ENCODE assay signal across 19 mouse cellular contexts in genomic region chr16:90475701-90476229, GRCm38 (mm10).
DNase-seq lines count a peak whose midpoint lies in the region; ATAC-seq and TF ChIP-seq lines count a peak whose summit lies in the region.
"Had no signal": no experiment of that assay in that cellular context is flagged by ENCODE, and none has a peak within 500 bp of the region (broad histone marks: within the 10 kb centered on the region; RNA-seq: fewer than 3 reads in every experiment).

No protein-coding gene starts in this region.

- no peak for TF ChIP-seq POLR2A in CH12.LX (IDR thresholded peaks at IDR 0.05; ENCODE audit: low read depth, low read length)
- TF ChIP-seq POLR2A in thymus, adult 2 months (IDR thresholded peaks at IDR 0.05; ENCODE audit: control insufficient read depth, extremely low read depth, insufficient read depth, low read length, poor library complexity) = no peak

- TF ChIP-seq EP300 in CH12.LX (IDR thresholded peaks at IDR 0.05; ENCODE audit: low read length) = no peak

- TF ChIP-seq CTCF in CH12.LX (conservative IDR thresholded peaks at IDR 0.05 in 1 of 2, IDR thresholded peaks at IDR 0.05 in 1 of 2; ENCODE audit: low read depth in 2 of 2, low read length in 2 of 2) = no peak
- TF ChIP-seq CTCF in thymus, adult 2 months (IDR thresholded peaks at IDR 0.05; ENCODE audit: borderline replicate concordance, control insufficient read depth, extremely low read depth, insufficient read depth, low read length, poor library complexity) = no peak

- H3K4me3 ChIP-seq in CH12.LX (replicated peaks in 1 of 3; ENCODE audit: low read depth in 2 of 3, low read length in 2 of 3, poor library complexity in 1 of 3) = no peak overlapping the region
- no peak overlapping the region for H3K4me3 ChIP-seq in embryonic facial prominence, embryonic 14.5 days (ENCODE audit: low read depth, low read length)
- H3K4me3 ChIP-seq in thymus, adult 2 months (ENCODE audit: control insufficient read depth, insufficient read depth, low read length) = no peak overlapping the region
- H3K4me3 ChIP-seq in forebrain, embryonic 10.5 days = no peak overlapping the region
- no peak overlapping the region for H3K4me3 ChIP-seq in midbrain, embryonic 15.5 days
- H3K4me3 ChIP-seq: embryonic facial prominence, embryonic 15.5 days; left cerebral cortex, adult 2 months; midbrain, embryonic 12.5 days; neural tube, embryonic 12.5 days had no signal

- no peak overlapping the region for H3K27ac ChIP-seq in CH12.LX (ENCODE audit: insufficient read depth, low read depth)
- H3K27ac ChIP-seq in embryonic facial prominence, embryonic 14.5 days (replicated peaks; ENCODE audit: low read depth, low read length) = no peak overlapping the region
- peak overlapping the region; percentile 58; the same call in 1 of the 2 replicates for H3K27ac ChIP-seq in thymus, adult 2 months (ENCODE audit: control insufficient read depth, insufficient read depth, low read length)
- no peak overlapping the region for H3K27ac ChIP-seq in forebrain, embryonic 10.5 days
- no peak overlapping the region for H3K27ac ChIP-seq in midbrain, embryonic 15.5 days
- H3K27ac ChIP-seq: embryonic facial prominence, embryonic 15.5 days; hindbrain, postnatal 0 days; left cerebral cortex, adult 2 months; midbrain, embryonic 12.5 days; neural tube, embryonic 12.5 days had no signal

- 83% methylated on average over 16 of the region's 16 CpGs for WGBS in embryonic facial prominence, embryonic 14.5 days
- WGBS in thymus, adult 2 months = 41% methylated on average over 16 of the region's 16 CpGs
- WGBS in forebrain, embryonic 10.5 days = 89% methylated on average over 16 of the region's 16 CpGs
- WGBS in midbrain, embryonic 15.5 days = 90% methylated on average over 16 of the region's 16 CpGs

- no peaks in the 10 kb centered on the region for H3K4me1 ChIP-seq in CH12.LX (ENCODE audit: control insufficient read depth in 1 of 2, insufficient read depth in 2 of 2)
- no peaks in the 10 kb centered on the region for H3K4me1 ChIP-seq in embryonic facial prominence, embryonic 14.5 days (ENCODE audit: control insufficient read depth, insufficient read depth, low read length)
- peaks cover 8% of the 10 kb centered on the region for H3K4me1 ChIP-seq in thymus, adult 2 months (replicated peaks; ENCODE audit: control insufficient read depth, insufficient read depth, low read length)
- H3K4me1 ChIP-seq in forebrain, embryonic 10.5 days = no peaks in the 10 kb centered on the region
- H3K4me1 ChIP-seq in midbrain, embryonic 15.5 days = no peaks in the 10 kb centered on the region
- H3K4me1 ChIP-seq: embryonic facial prominence, embryonic 15.5 days; midbrain, embryonic 12.5 days; neural tube, embryonic 12.5 days had no signal

- TF ChIP-seq RAD21 in CH12.LX (IDR thresholded peaks at IDR 0.05; ENCODE audit: low read depth, low read length) = no peak

- H3K27me3 ChIP-seq in CH12.LX (replicated peaks) = peaks cover 14% of the 10 kb centered on the region
- no peaks in the 10 kb centered on the region for H3K27me3 ChIP-seq in embryonic facial prominence, embryonic 14.5 days (replicated peaks; ENCODE audit: control insufficient read depth, insufficient read depth, low read length)
- H3K27me3 ChIP-seq in thymus, adult 2 months (ENCODE audit: control insufficient read depth, insufficient read depth, low read length) = no peaks in the 10 kb centered on the region
- no peaks in the 10 kb centered on the region for H3K27me3 ChIP-seq in forebrain, embryonic 10.5 days (ENCODE audit: poor library complexity, severe bottlenecking)
- no peaks in the 10 kb centered on the region for H3K27me3 ChIP-seq in midbrain, embryonic 15.5 days (replicated peaks)
- H3K27me3 ChIP-seq: embryonic facial prominence, embryonic 15.5 days; midbrain, embryonic 12.5 days; neural tube, embryonic 12.5 days had no signal

- in situ Hi-C loops in CH12.LX (cut with MboI; ENCODE audit: low pct_ligation_motif_present, low pct_unique_long_range_greater_than_20kb, low sequenced_read_pairs) = no loop called here

- H3K36me3 ChIP-seq in CH12.LX (replicated peaks in 1 of 2; ENCODE audit: control insufficient read depth in 1 of 2, insufficient read depth in 1 of 2, low read length in 1 of 2) = no peaks in the 10 kb centered on the region
- H3K36me3 ChIP-seq in embryonic facial prominence, embryonic 14.5 days (ENCODE audit: control insufficient read depth, insufficient read depth, low read length) = peaks cover 90% of the 10 kb centered on the region
- H3K36me3 ChIP-seq in thymus, adult 2 months (ENCODE audit: control insufficient read depth, insufficient read depth, low read length) = no peaks in the 10 kb centered on the region
- H3K36me3 ChIP-seq in forebrain, embryonic 10.5 days (replicated peaks) = peaks cover 100% of the 10 kb centered on the region
- H3K36me3 ChIP-seq in midbrain, embryonic 15.5 days (replicated peaks) = peaks cover 12% of the 10 kb centered on the region
- H3K36me3 ChIP-seq: G1E had no signal

- dilution Hi-C loops in CH12.LX (cut with MboI; ENCODE audit: extremely low pct_ligation_motif_present, extremely low pct_unique_long_range_greater_than_20kb, low sequenced_read_pairs) = no loop called here

- H3K79me2 ChIP-seq in CH12.LX (replicated peaks; ENCODE audit: control insufficient read depth, extremely low read depth, insufficient read depth, poor library complexity, severe bottlenecking) = no peaks in the 10 kb centered on the region

- peaks cover 47% of the 10 kb centered on the region for H3K9me3 ChIP-seq in CH12.LX (replicated peaks; ENCODE audit: low read length)
- peaks cover 5% of the 10 kb centered on the region; the same call in 1 of the 2 replicates for H3K9me3 ChIP-seq in embryonic facial prominence, embryonic 14.5 days (ENCODE audit: control insufficient read depth, low read length)
- peaks cover 12% of the 10 kb centered on the region for H3K9me3 ChIP-seq in forebrain, embryonic 10.5 days
- H3K9me3 ChIP-seq in midbrain, embryonic 15.5 days = no peaks in the 10 kb centered on the region
- H3K9me3 ChIP-seq: embryonic facial prominence, embryonic 15.5 days; midbrain, embryonic 12.5 days had no signal

- no peak overlapping the region for H3K4me2 ChIP-seq in CH12.LX (ENCODE audit: insufficient read depth, low read depth, poor library complexity, severe bottlenecking)
- no peak overlapping the region for H3K4me2 ChIP-seq in embryonic facial prominence, embryonic 14.5 days (ENCODE audit: low read depth, low read length)
- H3K4me2 ChIP-seq in midbrain, embryonic 15.5 days = no peak overlapping the region
- H3K4me2 ChIP-seq: embryonic facial prominence, embryonic 15.5 days; midbrain, embryonic 12.5 days; neural tube, embryonic 12.5 days had no signal

- no peak overlapping the region for H3K9ac ChIP-seq in CH12.LX (ENCODE audit: insufficient read depth, low read depth)
- no peak overlapping the region for H3K9ac ChIP-seq in embryonic facial prominence, embryonic 14.5 days (ENCODE audit: low read depth, low read length)
- no peak overlapping the region for H3K9ac ChIP-seq in midbrain, embryonic 15.5 days
- H3K9ac ChIP-seq: embryonic facial prominence, embryonic 15.5 days; midbrain, embryonic 12.5 days; neural tube, embryonic 12.5 days had no signal

- ATAC-seq in embryonic facial prominence, embryonic 14.5 days (ENCODE audit: low read depth) = peak; percentile 64
- no peak for ATAC-seq in midbrain, embryonic 15.5 days (replicated peaks)
- ATAC-seq: forebrain, embryonic 16.5 days; hindbrain, postnatal 0 days had no signal

- DNase-seq in CD4-positive helper T cell, adult 2 months (ENCODE audit: low read depth, low spot score) = peak; percentile 84
- peak; percentile 9 for DNase-seq in CH12.LX (ENCODE audit: extremely low read depth)
- peak; percentile 50 for DNase-seq in embryonic facial prominence, embryonic 14.5 days (ENCODE audit: low spot score)
- DNase-seq in thymus, adult 2 months = peak; percentile 13
- DNase-seq in right cerebral cortex, postnatal 25 days = no peak
- DNase-seq in forebrain, embryonic 10.5 days (ENCODE audit: extremely low spot score, low spot score) = no peak
- DNase-seq: cerebellum, adult 9-11 months; gastrocnemius, postnatal 14 days; kidney, postnatal 36 days; liver; retina, postnatal 1 day had no signal

TF ChIP-seq in CH12.LX, 34 proteins besides CTCF, POLR2A, EP300 and RAD21:
- TF ChIP-seq MAZ (IDR thresholded peaks at IDR 0.05; ENCODE audit: low read depth, low read length) (no peak), ELF1 (IDR thresholded peaks at IDR 0.05; ENCODE audit: low read depth, low read length) (no peak), CHD1 (IDR thresholded peaks at IDR 0.05; ENCODE audit: low read depth, low read length) (no peak), UBTF (IDR thresholded peaks at IDR 0.05; ENCODE audit: low read depth, low read length) (no peak), MEF2A (IDR thresholded peaks at IDR 0.05; ENCODE audit: borderline replicate concordance, low read depth, low read length) (no peak), E2F4 (IDR thresholded peaks at IDR 0.05; ENCODE audit: insufficient replicate concordance, low read depth, low read length) (no peak), ZNF384 (IDR thresholded peaks at IDR 0.05; ENCODE audit: low read depth, low read length) (no peak), MXI1 (IDR thresholded peaks at IDR 0.05; ENCODE audit: low read depth, low read length) (no peak), TBP (conservative IDR thresholded peaks at IDR 0.05; ENCODE audit: low read depth, low read length) (no peak), RCOR1 (conservative IDR thresholded peaks at IDR 0.05; ENCODE audit: low read depth, low read length) (no peak), MAX (IDR thresholded peaks at IDR 0.05; ENCODE audit: low read length) (no peak), NELFE (IDR thresholded peaks at IDR 0.05; ENCODE audit: low read depth, low read length) (no peak), MYC (IDR thresholded peaks at IDR 0.05; ENCODE audit: low read depth, low read length) (no peak), BHLHE40 (IDR thresholded peaks at IDR 0.05; ENCODE audit: low read depth, low read length) (no peak), KAT2A (IDR thresholded peaks at IDR 0.05; ENCODE audit: insufficient replicate concordance, low read length) (no peak), TCF12 (IDR thresholded peaks at IDR 0.05; ENCODE audit: low read depth, low read length) (no peak), ZKSCAN1 (IDR thresholded peaks at IDR 0.05; ENCODE audit: borderline replicate concordance, low read depth, low read length) (no peak), PAX5 (IDR thresholded peaks at IDR 0.05; ENCODE audit: low read length) (no peak), HCFC1 (IDR thresholded peaks at IDR 0.05; ENCODE audit: low read depth, low read length) (no peak), MAFK (IDR thresholded peaks at IDR 0.05; ENCODE audit: insufficient replicate concordance, low read length) (no peak)
TF ChIP-seq in CH12.LX: peak in this region for 0.

Comparison
In these comparisons a context has a peak if more than half of its experiments do, and no peak if none do; other contexts are left out.
1. DNase-seq: peak in CD4-positive helper T cell, adult 2 months (single experiment), CH12.LX (single experiment), embryonic facial prominence, embryonic 14.5 days (single experiment) and thymus, adult 2 months (single experiment); none in right cerebral cortex, postnatal 25 days (single experiment) and forebrain, embryonic 10.5 days (single experiment).